Mouse (Mus musculus) liver, adult 2 months (tissue): ENCODE results near the gene Dnah8. TPM values are rescaled to one million over a fixed set of nuclear protein-coding genes. Genes with fewer than 3 reads are reported as not detected.
A peak's percentile ranks its signal among the peaks of the same experiment; 100 is the strongest.

ENCODE experiments used
- DNase-seq: peaks from one replicate; pipeline ENCODE4 v3.0.0-alpha.2; 2011; ENCODE audit warnings: low read depth, low spot score; ENCODE audit errors: extremely low read depth
- H3K27ac ChIP-seq: fragments of 200-500 bp; replicated peaks from 2 replicates; pipeline ENCODE4 v1.5.1; 2012; ENCODE audit warnings: low read depth, mild to moderate bottlenecking, control low read depth, inconsistent platforms, low read length; ENCODE audit not compliant: insufficient read depth
- H3K27me3 ChIP-seq: fragments of 200-500 bp; 2 replicates; pipeline ENCODE4 v1.6.1; 2012; ENCODE audit warnings: mild to moderate bottlenecking, moderate library complexity, low read length, inconsistent platforms; ENCODE audit not compliant: control insufficient read depth, insufficient read depth
- H3K36me3 ChIP-seq: fragments of 200-500 bp; 2 replicates; pipeline ENCODE4 v1.6.1; 2012; ENCODE audit warnings: low read length, inconsistent platforms; ENCODE audit not compliant: control insufficient read depth, insufficient read depth
- H3K4me1 ChIP-seq: fragments of 200-500 bp; 2 replicates; pipeline ENCODE4 v1.6.1; 2011; ENCODE audit warnings: low read length; ENCODE audit not compliant: control insufficient read depth, insufficient read depth
- H3K4me3 ChIP-seq: fragments of 200-500 bp; 2 replicates; pipeline ENCODE4 v1.5.1; 2011; ENCODE audit warnings: low read depth, mild to moderate bottlenecking, control low read depth, low read length, moderate library complexity; ENCODE audit not compliant: insufficient read depth
- H3K79me2 ChIP-seq: fragments of 200-500 bp; 2 replicates; pipeline ENCODE4 v1.6.1; 2012; ENCODE audit warnings: inconsistent platforms, mild to moderate bottlenecking, low read length, moderate library complexity; ENCODE audit not compliant: control insufficient read depth, insufficient read depth
- H3K9ac ChIP-seq: fragments of 200-500 bp; 2 replicates; pipeline ENCODE4 v1.6.1; 2012; ENCODE audit warnings: low read depth, mild to moderate bottlenecking, control low read depth, inconsistent platforms, low read length
- CTCF ChIP-seq: fragments of 200-500 bp; IDR thresholded peaks from 2 replicates; pipeline ENCODE4 v1.5.1; 2011; ENCODE audit warnings: low read depth, low read length, control low read depth
- POLR2A ChIP-seq: fragments of 200-500 bp; IDR thresholded peaks from 2 replicates; pipeline ENCODE4 v1.6.1; 2011; ENCODE audit warnings: low read length, control low read depth; ENCODE audit not compliant: insufficient read depth; ENCODE audit errors: extremely low read depth
- WGBS: fragments of 180-500 bp; shearing (Covaris S2); methylation state at CpG from one replicate; pipeline ENCODE4 v1.1.7; 2018; 5-methylcytosine and 5-hydroxymethylcytosine counted together
- polyA plus RNA-seq: library from polyadenylated mRNA; depleted of rRNA; stranded (reverse); fragments of >200 nt; gene quantifications from 2 replicates; pipeline ENCODE4 v1.2.3, GENCODE M21; 2012
- total RNA-seq: library from RNA; depleted of rRNA; stranded (reverse); fragments of >200 nt; gene quantifications from 2 replicates; pipeline ENCODE4 v1.2.3, GENCODE M21; 2014

Dnah8 gene
- total and polyA plus RNA-seq, 2 experiments: 0.18 to 0.20 TPM

DNA sequence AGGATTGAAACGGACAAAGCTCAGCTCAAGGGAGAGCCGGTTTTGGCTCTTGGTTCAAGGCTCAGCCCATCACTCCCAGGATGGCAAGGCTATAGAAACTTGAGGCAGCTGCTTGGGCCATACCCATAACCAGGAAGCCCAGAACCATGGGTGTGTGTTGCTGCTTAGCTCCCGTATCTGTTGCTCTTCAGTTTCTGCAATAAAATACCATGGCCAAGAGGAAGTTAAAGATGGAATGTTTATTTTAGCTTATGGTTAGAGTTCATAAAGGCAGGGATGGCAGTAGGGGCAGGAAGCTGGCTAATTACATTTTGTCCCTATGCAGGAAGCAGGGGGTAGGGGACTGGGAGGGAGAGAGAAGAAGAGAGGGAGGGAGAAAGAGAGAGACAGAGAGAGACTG, 108.6 kb downstream of the Dnah8 start:
- Histone ChIP-seq H3K9ac (no peak overlapping the region), H3K27me3 (peaks cover 3% of the 10 kb centered on the region; the same call in 1 of the 2 replicates), H3K27ac (no peak overlapping the region), H3K4me3 (no peak overlapping the region), H3K36me3 (no peaks in the 10 kb centered on the region), H3K79me2 (no peaks in the 10 kb centered on the region), H3K4me1 (no peaks in the 10 kb centered on the region)
- no peak for DNase-seq
- WGBS: 76% methylated on average over 3 of the region's 3 CpGs
- TF ChIP-seq POLR2A (no peak), CTCF (no peak)

DNA sequence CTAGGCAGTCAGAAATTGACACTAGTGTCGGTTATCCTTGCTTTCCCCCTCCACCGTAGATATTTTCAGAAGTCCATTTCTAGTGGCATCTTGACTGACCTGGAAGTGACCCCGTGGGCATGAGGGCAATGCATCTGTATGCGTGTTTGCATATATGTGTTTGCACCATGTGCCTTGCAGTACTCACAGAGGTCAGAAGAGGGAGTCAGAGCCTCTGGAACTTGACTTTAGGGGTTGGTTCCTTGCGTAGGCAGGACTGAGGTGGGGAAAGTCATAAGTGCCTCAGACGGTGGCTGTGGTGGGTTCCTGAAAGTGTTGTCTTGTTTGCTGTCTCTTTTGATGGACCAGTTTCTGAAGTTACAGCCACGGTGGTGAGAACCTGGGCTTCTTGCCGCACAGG, 110.6 kb downstream of the Dnah8 start:
- Histone ChIP-seq H3K4me1 (no peaks in the 10 kb centered on the region), H3K79me2 (no peaks in the 10 kb centered on the region), H3K9ac (no peak overlapping the region), H3K36me3 (no peaks in the 10 kb centered on the region), H3K27ac (no peak overlapping the region), H3K27me3 (no peaks in the 10 kb centered on the region), H3K4me3 (no peak overlapping the region)
- WGBS: 90% methylated on average over 8 of the region's 8 CpGs
- TF ChIP-seq CTCF: no peak
- no peak for TF ChIP-seq POLR2A
- DNase-seq: no peak

DNA sequence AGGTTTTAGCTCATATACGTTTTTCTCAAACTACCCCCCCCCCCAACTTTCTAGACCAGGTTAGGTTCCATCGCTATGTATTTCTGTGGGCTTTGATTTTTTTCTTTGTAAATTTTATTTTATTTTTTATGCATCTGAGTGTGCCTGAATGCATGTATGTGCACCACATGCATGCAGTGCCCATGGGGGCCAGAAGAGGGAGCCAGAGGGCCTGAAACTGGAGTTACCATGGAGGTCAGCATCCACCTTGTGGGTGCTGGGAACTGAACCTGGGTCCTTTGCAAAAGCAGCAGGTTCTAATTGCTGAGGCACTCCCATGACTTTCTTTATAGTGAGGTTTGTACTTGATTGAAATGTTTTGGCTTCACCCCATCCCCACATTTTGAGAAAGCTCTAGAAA, 111.3 kb downstream of the Dnah8 start:
- 93% methylated on average over 2 of the region's 2 CpGs for WGBS
- DNase-seq: no peak
- Histone ChIP-seq H3K36me3 (no peaks in the 10 kb centered on the region), H3K27ac (no peak overlapping the region), H3K27me3 (no peaks in the 10 kb centered on the region), H3K4me3 (no peak overlapping the region), H3K9ac (no peak overlapping the region), H3K79me2 (no peaks in the 10 kb centered on the region), H3K4me1 (no peaks in the 10 kb centered on the region)
- TF ChIP-seq CTCF (no peak; the same call in 1 of the 2 replicates), POLR2A (no peak)

DNA sequence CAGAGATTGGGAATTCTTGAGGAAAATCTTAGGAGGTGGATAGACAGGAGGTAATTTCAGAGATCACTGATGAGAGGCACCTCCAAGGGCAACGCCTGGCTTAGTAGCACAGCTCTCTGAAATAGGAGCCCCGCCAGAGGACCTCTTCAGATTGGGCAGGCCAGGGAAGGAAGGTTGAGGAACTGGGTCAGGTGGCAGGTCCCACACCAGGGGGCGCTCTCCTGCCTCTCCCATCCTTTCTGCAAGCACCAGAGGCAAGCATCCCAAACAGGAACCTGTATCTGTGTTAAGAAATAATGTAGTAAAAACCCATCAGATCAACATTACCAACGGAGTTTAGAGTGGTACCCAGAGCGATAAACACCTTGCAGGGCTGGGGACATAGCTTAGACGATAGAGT, 113.6 kb downstream of the Dnah8 start:
- Histone ChIP-seq H3K36me3 (no peaks in the 10 kb centered on the region), H3K27ac (no peak overlapping the region), H3K9ac (no peak overlapping the region), H3K4me1 (no peaks in the 10 kb centered on the region), H3K27me3 (no peaks in the 10 kb centered on the region), H3K4me3 (no peak overlapping the region), H3K79me2 (no peaks in the 10 kb centered on the region)
- 54% methylated on average over 6 of the region's 6 CpGs for WGBS
- no peak for TF ChIP-seq POLR2A
- TF ChIP-seq CTCF: peak; percentile 66
- DNase-seq: no peak

DNA sequence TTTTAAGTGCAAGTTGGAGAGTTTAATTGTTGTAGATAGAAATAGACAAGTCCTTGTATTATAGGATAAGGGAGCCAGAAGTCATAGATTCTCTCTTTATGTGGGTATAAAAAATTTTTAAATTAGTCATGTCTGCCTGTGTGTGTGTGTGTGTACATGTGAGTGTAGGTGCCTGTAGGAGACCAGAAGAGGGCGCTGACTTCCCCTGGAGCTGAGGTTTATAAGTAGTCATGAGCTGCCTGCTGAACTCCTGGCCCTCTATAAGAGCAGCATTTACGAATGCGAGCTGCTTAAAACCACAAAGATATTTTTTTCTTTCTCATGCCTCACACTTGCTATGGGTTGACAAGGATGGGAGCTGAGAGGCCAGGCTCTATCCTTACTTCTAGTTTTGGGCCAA, 115.6 kb downstream of the Dnah8 start:
- no peak overlapping the region for H3K4me3 ChIP-seq
- H3K79me2 ChIP-seq: no peaks in the 10 kb centered on the region
- 88% methylated on average over 3 of the region's 3 CpGs for whole genome bisulfite sequencing
- H3K9ac ChIP-seq: no peak overlapping the region
- H3K36me3 ChIP-seq: no peaks in the 10 kb centered on the region
- TF ChIP-seq CTCF: no peak
- TF ChIP-seq POLR2A: no peak
- no peak for DNase-seq
- H3K27ac ChIP-seq: no peak overlapping the region
- H3K4me1 ChIP-seq: no peaks in the 10 kb centered on the region
- H3K27me3 ChIP-seq: no peaks in the 10 kb centered on the region

DNA sequence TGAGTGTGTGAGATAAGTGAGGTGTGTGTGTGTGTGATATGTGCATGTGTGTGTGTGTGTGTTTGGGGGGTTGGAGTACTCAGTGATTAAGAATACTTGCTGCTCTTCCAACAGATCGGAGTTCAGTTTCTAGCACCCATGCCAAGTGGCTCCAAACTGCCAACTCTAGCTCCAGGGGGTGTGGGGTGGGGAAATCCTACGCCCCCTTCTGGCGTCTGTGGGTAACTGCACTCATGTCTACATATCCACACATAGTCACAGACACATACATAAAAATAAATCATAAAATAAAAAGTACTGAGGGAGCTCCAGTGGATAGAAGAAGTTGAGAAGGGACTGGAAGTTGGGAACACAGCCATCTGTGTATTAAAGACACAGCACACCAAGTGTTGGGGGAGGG, 119.8 kb downstream of the Dnah8 start:
- 80% methylated on average over 3 of the region's 3 CpGs for WGBS
- DNase-seq: no peak
- H3K27ac ChIP-seq: no peak overlapping the region
- TF ChIP-seq CTCF (no peak), POLR2A (no peak)
- no peaks in the 10 kb centered on the region for H3K4me1 ChIP-seq
- no peaks in the 10 kb centered on the region for H3K27me3 ChIP-seq
- no peak overlapping the region for H3K4me3 ChIP-seq
- no peaks in the 10 kb centered on the region for H3K79me2 ChIP-seq
- no peaks in the 10 kb centered on the region for H3K36me3 ChIP-seq
- H3K9ac ChIP-seq: no peak overlapping the region
